Mouse (Mus musculus) hindbrain, postnatal 0 days (tissue): Measurements from ENCODE around the gene Thoc6. TPM values are rescaled to one million over a fixed set of nuclear protein-coding genes. Genes with fewer than 3 reads are reported as not detected.
A peak's percentile ranks its signal among the peaks of the same experiment; 100 is the strongest.

Experiments used
- ATAC-seq: fragments of 200-750 bp; cut with Nextera tagmentation; 2 replicates; pipeline ENCODE4 v1.8.0; 2017; ENCODE audit warnings: mild to moderate bottlenecking, moderate TSS enrichment, moderate library complexity
- DNase-seq: peaks from one replicate; pipeline ENCODE4 v3.0.0-alpha.2; 2015; ENCODE audit warnings: low spot score
- H3K27ac ChIP-seq: fragments of 300-500 bp; sonication (generic); 2 replicates; pipeline ENCODE4 v1.5.1; 2014; ENCODE audit warnings: mild to moderate bottlenecking
- H3K27me3 ChIP-seq: fragments of 300-500 bp; sonication (generic); 2 replicates; pipeline ENCODE4 v1.6.1; 2014; ENCODE audit warnings: low read length, mixed read lengths; ENCODE audit not compliant: insufficient read depth
- H3K36me3 ChIP-seq: fragments of 300-500 bp; sonication (generic); 2 replicates; pipeline ENCODE4 v1.6.1; 2014; ENCODE audit warnings: low read length, mixed read lengths; ENCODE audit not compliant: insufficient read depth
- H3K4me1 ChIP-seq: fragments of 300-500 bp; sonication (generic); 2 replicates; pipeline ENCODE4 v1.6.1; 2014; ENCODE audit warnings: antibody characterized with exemption, low read length, mixed read lengths; ENCODE audit not compliant: insufficient read depth
- H3K4me2 ChIP-seq: fragments of 300-500 bp; sonication (generic); 2 replicates; pipeline ENCODE4 v1.6.1; 2014; ENCODE audit warnings: low read depth, mild to moderate bottlenecking, low read length, moderate library complexity, mixed read lengths
- H3K4me3 ChIP-seq: fragments of 300-500 bp; sonication (generic); 2 replicates; pipeline ENCODE4 v1.5.1; 2014; ENCODE audit warnings: low read length
- H3K9ac ChIP-seq: fragments of 300-500 bp; sonication (generic); replicated peaks from 2 replicates; pipeline ENCODE4 v1.6.1; 2014; ENCODE audit warnings: mild to moderate bottlenecking, low read length, moderate library complexity, mixed read lengths
- H3K9me3 ChIP-seq: fragments of 300-500 bp; sonication (generic); 2 replicates; pipeline ENCODE4 v1.6.1; 2016; ENCODE audit warnings: low read length, mixed read lengths
- CTCF ChIP-seq: IDR thresholded peaks from 2 replicates; pipeline ENCODE4 v1.5.1; 2016; ENCODE audit warnings: antibody characterized with exemption, control low read depth, low read depth
- WGBS: fragments of 180-500 bp; shearing (Covaris S2); extraction: QIAGEN DNeasy Blood & Tissue Kit; methylation state at CpG from one replicate; pipeline ENCODE4 v1.1.7; 2014; 5-methylcytosine and 5-hydroxymethylcytosine counted together
- polyA plus RNA-seq: library from polyadenylated mRNA; unstranded; fragments of >200 nt; fragmentation: Nextera tagmentation; extraction: Ambion mirVana; gene quantifications from 2 replicates; pipeline ENCODE4 v1.2.1, GENCODE M21; 2015
- total RNA-seq: library from RNA; depleted of rRNA; stranded (reverse); fragments of >200 nt; gene quantifications from 2 replicates; pipeline ENCODE4 v1.2.3, GENCODE M21; 2014

Gene Thoc6
- total and polyA plus RNA-seq, 2 experiments from 2014 or later: 28.1 to 28.4 TPM

DNA sequence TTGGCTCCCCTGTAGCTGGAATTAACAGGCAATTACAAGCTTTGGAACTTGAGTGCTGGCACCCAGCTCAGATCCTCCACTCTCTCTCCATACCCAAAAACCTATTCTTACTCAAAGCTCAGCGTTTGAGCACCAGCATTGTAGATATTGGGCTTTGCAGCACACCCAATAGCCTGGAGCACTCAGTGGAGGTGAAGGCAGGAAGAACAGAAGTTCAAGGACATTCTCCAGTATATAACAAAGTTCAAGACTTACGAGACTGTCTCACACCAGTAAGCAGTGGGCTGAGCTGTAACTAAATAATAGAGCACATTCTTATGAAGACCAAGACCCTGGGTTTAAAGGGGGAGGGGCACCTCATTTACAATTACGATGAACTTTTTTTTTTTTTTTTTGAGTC, 921 bp downstream of the Thoc6 start:
- 70% methylated on average over 3 of the region's 3 CpGs for WGBS
- no peaks in the 10 kb centered on the region; the same call in 1 of the 2 replicates for H3K27me3 ChIP-seq
- H3K4me1 ChIP-seq: peaks cover 19% of the 10 kb centered on the region
- peak overlapping the region; percentile 75 for H3K4me2 ChIP-seq
- H3K4me3 ChIP-seq: peak overlapping the region; percentile 66
- H3K27ac ChIP-seq: no peak overlapping the region
- no peaks in the 10 kb centered on the region for H3K9me3 ChIP-seq
- H3K9ac ChIP-seq: no peak overlapping the region; the same call in 1 of the 2 replicates
- no peak for DNase-seq
- no peak for ATAC-seq
- no peak for TF ChIP-seq CTCF
- 0 out of 2 replicates have a peak, but pooled peaks cover 7% of the 10 kb centered on the region for H3K36me3 ChIP-seq

DNA sequence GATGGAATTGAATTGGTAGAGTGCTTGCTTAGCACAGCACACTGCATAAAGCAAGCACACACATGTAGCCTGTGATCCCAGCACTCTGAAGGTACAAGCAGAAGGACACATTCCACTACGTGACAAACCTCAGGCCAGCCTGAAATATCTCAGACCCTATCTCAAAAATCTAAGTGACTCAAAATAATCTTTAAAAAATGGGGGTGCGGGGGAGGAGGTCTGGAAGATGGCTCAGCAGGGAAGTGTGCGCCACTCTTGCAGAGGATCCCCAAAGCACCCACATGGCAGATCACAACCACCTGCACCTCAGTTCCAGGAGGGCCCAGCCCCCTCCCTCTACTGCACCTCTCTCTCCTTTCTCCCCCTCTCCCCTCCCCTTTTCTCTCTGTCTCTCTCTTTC, 2.2 kb downstream of the Thoc6 start:
- Histone ChIP-seq H3K9me3 (no peaks in the 10 kb centered on the region), H3K4me2 (no peak overlapping the region), H3K36me3 (0 out of 2 replicates have a peak, but pooled peaks cover 13% of the 10 kb centered on the region), H3K27me3 (no peaks in the 10 kb centered on the region), H3K4me1 (peaks cover 17% of the 10 kb centered on the region), H3K4me3 (no peak overlapping the region), H3K9ac (no peak overlapping the region), H3K27ac (no peak overlapping the region)
- TF ChIP-seq CTCF: no peak
- ATAC-seq (no peak), DNase-seq (no peak)
- WGBS: 95% methylated on average over 3 of the region's 3 CpGs

DNA sequence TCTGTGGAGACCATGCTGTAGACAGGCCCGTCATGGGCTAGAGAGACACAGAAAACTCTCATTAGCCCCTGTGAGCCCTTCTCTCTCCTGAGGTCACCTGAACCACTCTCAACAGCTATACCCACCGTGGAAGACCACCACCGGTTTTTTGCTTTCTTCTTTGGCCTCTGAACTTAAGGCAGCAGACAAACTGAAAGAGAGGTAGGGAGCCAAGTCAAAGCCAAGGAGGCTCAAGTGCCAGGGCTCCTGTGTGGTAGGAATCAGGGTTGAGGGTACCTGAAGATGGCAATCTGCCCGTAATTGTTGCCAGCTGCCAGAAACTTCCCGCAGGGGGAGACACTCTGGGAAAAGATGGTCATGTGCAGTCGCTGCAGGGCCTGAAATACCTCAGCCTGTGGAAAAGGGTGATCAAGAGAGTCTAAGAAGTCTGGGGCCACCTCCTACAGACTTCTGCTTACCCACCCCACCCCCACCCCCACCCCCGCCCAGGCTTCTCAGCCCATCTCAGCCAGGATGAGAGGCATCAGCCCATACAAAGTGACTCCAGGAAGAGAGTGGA, 3.1 kb downstream of the Thoc6 start:
- H3K27me3 ChIP-seq: no peaks in the 10 kb centered on the region
- H3K36me3 ChIP-seq: 0 out of 2 replicates have a peak, but pooled peaks cover 13% of the 10 kb centered on the region
- no peak overlapping the region for H3K9ac ChIP-seq
- no peak overlapping the region for H3K4me2 ChIP-seq
- WGBS: 86% methylated on average over 7 of the region's 7 CpGs
- peaks cover 12% of the 10 kb centered on the region for H3K4me1 ChIP-seq
- H3K4me3 ChIP-seq: no peak overlapping the region
- DNase-seq (no peak), ATAC-seq (no peak)
- no peaks in the 10 kb centered on the region for H3K9me3 ChIP-seq
- H3K27ac ChIP-seq: no peak overlapping the region
- TF ChIP-seq CTCF: no peak

DNA sequence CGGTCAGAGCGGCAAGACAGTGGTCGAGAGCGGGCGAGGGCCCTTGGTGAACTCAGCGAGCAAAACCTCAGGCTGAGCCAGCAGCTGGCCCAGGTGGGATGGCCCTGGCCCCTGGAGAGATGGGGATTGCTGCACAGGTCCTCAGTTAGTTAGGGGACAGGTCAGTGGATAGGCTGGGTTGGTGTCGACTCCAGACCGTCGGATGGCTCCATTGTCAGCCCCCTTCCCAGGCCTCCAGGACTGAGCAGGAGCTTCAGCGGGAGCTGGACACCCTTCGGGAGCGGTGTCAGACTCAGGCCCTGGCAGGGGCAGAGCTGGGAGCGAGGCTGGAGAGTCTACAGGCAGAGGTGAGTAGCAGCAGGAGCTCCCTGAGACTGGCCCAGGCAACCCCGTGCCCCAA, 8.2 kb downstream of the Thoc6 start:
- Histone ChIP-seq H3K36me3 (0 out of 2 replicates have a peak, but pooled peaks cover 13% of the 10 kb centered on the region), H3K9me3 (no peaks in the 10 kb centered on the region), H3K27ac (no peak overlapping the region), H3K4me3 (no peak overlapping the region), H3K4me2 (no peak overlapping the region), H3K4me1 (no peaks in the 10 kb centered on the region), H3K27me3 (peaks cover 15% of the 10 kb centered on the region), H3K9ac (no peak overlapping the region)
- no peak for TF ChIP-seq CTCF
- 78% methylated on average over 14 of the region's 14 CpGs for WGBS
- ATAC-seq (no peak), DNase-seq (no peak)

DNA sequence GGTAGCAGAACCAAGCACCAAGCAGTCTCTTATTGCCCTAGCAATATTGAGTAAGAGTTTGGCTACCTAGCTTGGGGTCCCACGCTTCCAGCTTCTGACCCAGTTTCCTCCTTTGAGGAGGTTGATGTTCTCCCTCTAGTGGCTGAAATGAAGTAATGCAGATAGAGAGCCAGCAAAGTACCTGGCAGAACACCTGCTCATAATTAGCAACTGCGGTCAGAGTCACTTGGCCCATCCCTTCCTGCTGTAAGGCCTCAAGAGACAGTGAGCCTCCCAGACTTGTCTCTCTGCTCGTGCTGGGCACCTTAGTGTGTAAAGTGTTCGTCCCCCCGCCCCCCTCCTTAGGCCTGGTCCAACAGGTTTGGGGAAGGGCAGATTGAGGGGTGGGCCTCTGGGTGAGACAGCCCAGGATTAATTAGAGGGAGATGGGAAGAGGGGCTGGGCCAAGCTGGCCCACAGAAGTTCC, 9.1 kb downstream of the Thoc6 start:
- Histone ChIP-seq H3K27me3 (peaks cover 24% of the 10 kb centered on the region), H3K36me3 (0 out of 2 replicates have a peak, but pooled peaks cover 13% of the 10 kb centered on the region), H3K9me3 (no peaks in the 10 kb centered on the region), H3K4me1 (0 out of 2 replicates have a peak, but pooled peaks cover 3% of the 10 kb centered on the region), H3K9ac (no peak overlapping the region), H3K27ac (no peak overlapping the region), H3K4me2 (no peak overlapping the region), H3K4me3 (no peak overlapping the region)
- 19% methylated on average over 5 of the region's 5 CpGs for WGBS
- DNase-seq (peak; percentile 73), ATAC-seq (0 out of 2 replicates have a peak, but pooled peaks have one; percentile 6)
- peak; percentile 85 for TF ChIP-seq CTCF

DNA sequence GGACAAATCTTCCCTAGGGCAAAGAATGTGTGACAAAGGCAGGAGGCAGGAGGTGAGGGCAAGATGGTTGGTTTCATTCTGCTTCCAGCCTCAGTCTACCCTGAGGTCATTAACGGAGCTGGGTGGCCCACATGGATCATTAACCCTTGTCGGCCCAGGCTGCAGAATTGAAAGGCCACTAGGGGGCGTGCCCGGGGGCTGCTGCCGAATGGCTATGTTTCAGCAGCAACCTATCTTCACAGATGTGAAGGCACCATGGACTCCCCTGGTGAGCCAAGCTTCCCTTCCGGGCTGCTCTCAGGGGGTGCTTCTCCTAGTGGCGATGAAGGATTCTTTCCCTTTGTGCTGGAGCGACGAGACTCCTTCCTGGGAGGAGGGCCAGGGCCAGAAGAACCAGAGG, 12.2 kb downstream of the Thoc6 start:
- Histone ChIP-seq H3K27me3 (peaks cover 28% of the 10 kb centered on the region), H3K4me2 (no peak overlapping the region), H3K36me3 (no peaks in the 10 kb centered on the region), H3K9ac (no peak overlapping the region), H3K4me3 (no peak overlapping the region), H3K4me1 (0 out of 2 replicates have a peak, but pooled peaks cover 3% of the 10 kb centered on the region), H3K9me3 (no peaks in the 10 kb centered on the region), H3K27ac (no peak overlapping the region)
- whole genome bisulfite sequencing: 2% methylated on average over 9 of the region's 9 CpGs
- ATAC-seq (no peak), DNase-seq (no peak)
- peak; percentile 58 for TF ChIP-seq CTCF

DNA sequence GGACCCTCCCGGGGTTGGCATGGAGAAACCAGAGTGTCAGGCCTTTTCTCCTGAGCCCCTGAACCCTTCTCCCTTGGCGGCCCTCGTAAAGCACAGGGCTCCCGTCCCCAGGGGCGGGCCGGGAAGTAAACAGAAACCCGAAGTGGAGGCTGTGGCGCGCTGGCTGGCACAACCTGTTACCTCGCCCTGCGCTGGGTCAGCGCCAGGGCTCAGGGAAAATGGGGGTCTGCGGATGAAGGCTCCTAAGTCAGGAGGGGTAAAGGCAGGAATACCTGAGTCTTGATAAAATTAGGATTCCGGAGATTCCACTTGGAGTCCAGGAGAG, 12.8 kb downstream of the Thoc6 start:
- WGBS: 5% methylated on average over 14 of the region's 14 CpGs
- no peak overlapping the region for H3K27ac ChIP-seq
- H3K36me3 ChIP-seq: no peaks in the 10 kb centered on the region
- no peak for DNase-seq
- H3K27me3 ChIP-seq: peaks cover 28% of the 10 kb centered on the region
- H3K9me3 ChIP-seq: no peaks in the 10 kb centered on the region
- 0 out of 2 replicates have a peak, but pooled peaks cover 3% of the 10 kb centered on the region for H3K4me1 ChIP-seq
- TF ChIP-seq CTCF: no peak
- no peak overlapping the region for H3K9ac ChIP-seq
- peak overlapping the region; percentile 22; the same call in 1 of the 2 replicates for H3K4me2 ChIP-seq
- no peak overlapping the region for H3K4me3 ChIP-seq
- ATAC-seq: no peak
